Mouse (Mus musculus) neural tube, embryonic 15.5 days (tissue): Measurements from ENCODE around the gene Etnk2. TPM values are rescaled to one million over a fixed set of nuclear protein-coding genes. Genes with fewer than 3 reads are reported as not detected.

ENCODE experiments used
- ATAC-seq: fragments of 200-750 bp; cut with Nextera tagmentation; 2 replicates; pipeline ENCODE4 v1.8.0; 2017; ENCODE audit warnings: mild to moderate bottlenecking, moderate TSS enrichment, moderate library complexity; ENCODE audit not compliant: low FRiP score
- H3K27ac ChIP-seq: fragments of 300-500 bp; sonication (generic); replicated peaks from 2 replicates; pipeline ENCODE4 v1.5.1; 2015; ENCODE audit warnings: mild to moderate bottlenecking, inconsistent platforms
- H3K27me3 ChIP-seq: fragments of 300-500 bp; sonication (generic); replicated peaks from 2 replicates; pipeline ENCODE4 v1.6.1; 2015; ENCODE audit warnings: inconsistent platforms
- H3K36me3 ChIP-seq: fragments of 300-500 bp; sonication (generic); 2 replicates; pipeline ENCODE4 v1.6.1; 2015; ENCODE audit warnings: inconsistent platforms
- H3K4me1 ChIP-seq: fragments of 300-500 bp; sonication (generic); 2 replicates; pipeline ENCODE4 v1.6.1; 2015; ENCODE audit warnings: inconsistent platforms
- H3K4me2 ChIP-seq: fragments of 300-500 bp; sonication (generic); 2 replicates; pipeline ENCODE4 v1.6.1; 2015; ENCODE audit warnings: inconsistent platforms, mild to moderate bottlenecking, moderate library complexity
- H3K4me3 ChIP-seq: fragments of 300-500 bp; sonication (generic); replicated peaks from 2 replicates; pipeline ENCODE4 v1.5.1; 2015; ENCODE audit warnings: mild to moderate bottlenecking, inconsistent platforms
- H3K9ac ChIP-seq: fragments of 300-500 bp; sonication (generic); replicated peaks from 2 replicates; pipeline ENCODE4 v1.6.1; 2015; ENCODE audit warnings: mild to moderate bottlenecking, inconsistent platforms
- H3K9me3 ChIP-seq: fragments of 300-500 bp; sonication (generic); replicated peaks from 2 replicates; pipeline ENCODE4 v1.6.1; 2016; ENCODE audit warnings: inconsistent platforms
- WGBS: fragments of 180-500 bp; shearing (Covaris S2); methylation state at CpG from one replicate; pipeline ENCODE4 v1.1.7; 2015; ENCODE audit warnings: mixed read lengths; 5-methylcytosine and 5-hydroxymethylcytosine counted together
- polyA plus RNA-seq: library from polyadenylated mRNA; unstranded; fragments of >200 nt; fragmentation: Nextera tagmentation; extraction: Ambion mirVana; gene quantifications from 2 replicates; pipeline ENCODE4 v1.2.1, GENCODE M21; 2015

Gene Etnk2
- polyA plus RNA-seq, 1 experiment from 2014 or later, result 22.8 TPM

GRCm38 (mm10) chr1:133386209-133386608, 22.8 kb downstream of the Etnk2 start:
- ATAC-seq, result no peak
- Histone ChIP-seq H3K4me1 (peaks cover 17% of the 10 kb centered on the region; the same call in 1 of the 2 replicates), H3K4me3 (no peak overlapping the region), H3K9me3 (no peaks in the 10 kb centered on the region), H3K27me3 (no peaks in the 10 kb centered on the region), H3K27ac (no peak overlapping the region), H3K36me3 (peaks cover 10% of the 10 kb centered on the region; the same call in 1 of the 2 replicates), H3K4me2 (no peak overlapping the region), H3K9ac (no peak overlapping the region)
- WGBS, result 59% methylated on average over 11 of the region's 11 CpGs

GRCm38 (mm10) chr1:133387539-133388268, 24.3 kb downstream of the Etnk2 start:
- no peak overlapping the region for H3K27ac ChIP-seq
- no peak overlapping the region for H3K4me3 ChIP-seq
- H3K9me3 ChIP-seq, result no peaks in the 10 kb centered on the region
- H3K9ac ChIP-seq, result no peak overlapping the region
- peaks cover 10% of the 10 kb centered on the region; the same call in 1 of the 2 replicates for H3K4me1 ChIP-seq
- no peak for ATAC-seq
- WGBS, result 82% methylated on average over 19 of the region's 19 CpGs
- H3K36me3 ChIP-seq, result peaks cover 21% of the 10 kb centered on the region; the same call in 1 of the 2 replicates
- no peaks in the 10 kb centered on the region for H3K27me3 ChIP-seq
- H3K4me2 ChIP-seq, result no peak overlapping the region

GRCm38 (mm10) chr1:133394702-133395101, 31.3 kb downstream of the Etnk2 start:
- no peak overlapping the region for H3K4me2 ChIP-seq
- H3K36me3 ChIP-seq, result peaks cover 11% of the 10 kb centered on the region; the same call in 1 of the 2 replicates
- no peak overlapping the region for H3K9ac ChIP-seq
- H3K4me1 ChIP-seq, result peaks cover 33% of the 10 kb centered on the region
- H3K27me3 ChIP-seq, result no peaks in the 10 kb centered on the region
- no peak for ATAC-seq
- no peak overlapping the region for H3K27ac ChIP-seq
- 60% methylated on average over 4 of the region's 4 CpGs for WGBS
- no peaks in the 10 kb centered on the region for H3K9me3 ChIP-seq
- no peak overlapping the region for H3K4me3 ChIP-seq

DNA sequence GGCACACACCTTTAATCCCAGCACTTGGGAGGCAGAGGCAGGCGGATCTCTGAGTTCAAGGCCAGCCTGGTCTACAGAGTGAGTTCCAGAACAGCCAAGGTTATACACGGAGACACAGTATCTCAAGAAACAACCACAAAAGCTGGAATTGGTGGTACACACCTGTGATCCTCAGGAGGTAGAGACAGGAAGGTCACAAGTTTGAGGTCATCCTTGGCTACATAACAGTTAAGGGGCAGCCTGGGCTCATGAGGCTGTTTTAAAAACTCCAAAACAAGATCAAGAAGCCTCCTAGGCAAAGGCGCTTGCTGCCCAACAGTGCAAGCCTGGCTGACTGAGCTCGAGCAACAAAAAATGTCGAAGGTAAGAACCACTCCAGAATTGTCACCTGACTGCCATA, 33.3 kb downstream of the Etnk2 start:
- Histone ChIP-seq H3K9me3 (no peaks in the 10 kb centered on the region), H3K4me2 (no peak overlapping the region), H3K27me3 (no peaks in the 10 kb centered on the region), H3K9ac (no peak overlapping the region), H3K36me3 (peaks cover 6% of the 10 kb centered on the region; the same call in 1 of the 2 replicates), H3K4me1 (peaks cover 34% of the 10 kb centered on the region), H3K27ac (no peak overlapping the region), H3K4me3 (no peak overlapping the region)
- no peak for ATAC-seq
- WGBS, result 84% methylated on average over 5 of the region's 5 CpGs

DNA sequence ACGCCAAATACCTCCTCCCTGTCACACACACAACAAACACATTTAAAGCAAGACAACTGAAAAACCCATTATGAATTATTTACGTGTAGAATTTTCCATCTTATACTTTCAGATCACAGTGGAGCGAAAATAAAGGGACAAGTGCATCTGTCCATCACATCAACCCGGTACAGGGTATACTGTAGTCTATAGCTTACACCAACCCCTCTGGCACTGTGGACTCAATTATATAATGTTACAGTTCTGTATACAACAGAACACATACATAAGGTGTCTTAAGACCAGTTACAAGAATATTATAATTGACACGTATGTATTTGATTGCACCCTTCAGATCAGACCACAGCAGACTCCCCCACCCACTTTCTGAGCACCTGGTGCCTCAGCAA, 33.7 kb downstream of the Etnk2 start:
- Histone ChIP-seq H3K4me3 (0 out of 2 replicates have a peak overlapping the region, but pooled peaks have one; percentile 5), H3K4me1 (peaks cover 34% of the 10 kb centered on the region), H3K4me2 (peak overlapping the region; percentile 41; the same call in 1 of the 2 replicates), H3K27me3 (no peaks in the 10 kb centered on the region), H3K9ac (peak overlapping the region; percentile 38; the same call in 1 of the 2 replicates), H3K27ac (peak overlapping the region; percentile 86), H3K36me3 (0 out of 2 replicates have a peak, but pooled peaks cover 2% of the 10 kb centered on the region), H3K9me3 (no peaks in the 10 kb centered on the region)
- ATAC-seq, result 0 out of 2 replicates have a peak, but pooled peaks have one; percentile 16
- WGBS, result 54% methylated on average over 5 of the region's 5 CpGs

DNA sequence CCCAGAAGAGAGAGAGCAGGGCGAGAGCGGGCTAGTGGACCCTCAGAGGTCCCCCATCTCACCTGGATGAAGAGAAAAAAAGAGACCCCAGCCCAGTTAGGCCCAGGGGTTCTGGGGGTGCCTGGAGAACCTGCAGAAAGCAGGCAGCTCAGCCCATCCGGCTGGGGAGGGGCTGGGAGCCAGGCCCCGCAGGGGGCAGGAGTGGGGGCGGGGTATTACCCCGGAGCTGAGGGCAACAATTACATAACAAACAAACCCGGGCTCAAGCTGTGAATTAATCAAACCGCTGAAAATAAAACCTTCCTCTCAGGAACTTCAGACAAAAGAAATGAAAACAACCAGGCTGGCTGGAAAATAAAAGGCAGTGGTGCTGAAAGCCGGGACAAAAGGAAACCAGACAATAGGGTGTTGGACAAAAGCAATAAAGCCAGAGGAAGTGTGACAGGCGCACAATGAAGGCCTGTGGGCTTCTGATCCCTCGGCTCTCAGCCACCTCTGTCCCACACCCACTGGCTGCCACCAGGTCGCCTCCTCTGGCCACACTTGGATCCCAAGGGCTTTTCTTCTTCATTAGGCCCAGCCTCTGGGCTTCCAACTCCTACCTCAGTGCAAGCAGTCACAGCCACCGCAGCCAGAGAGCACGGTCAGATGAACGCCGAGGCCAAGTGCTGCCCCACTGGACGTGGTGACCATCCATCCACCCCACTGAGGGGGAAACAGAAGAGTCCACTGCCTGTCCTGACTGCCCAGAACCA, 34.3 kb downstream of the Etnk2 start:
- peak overlapping the region; percentile 38 for H3K9ac ChIP-seq
- WGBS, result 4% methylated on average over 17 of the region's 17 CpGs

GRCm38 (mm10) chr1:133400014-133400725, 36.8 kb downstream of the Etnk2 start:
- peaks cover 30% of the 10 kb centered on the region for H3K4me1 ChIP-seq
- no peaks in the 10 kb centered on the region for H3K36me3 ChIP-seq
- H3K9me3 ChIP-seq, result no peaks in the 10 kb centered on the region
- no peak overlapping the region for H3K4me2 ChIP-seq
- no peak overlapping the region for H3K27ac ChIP-seq
- WGBS, result 87% methylated on average over 13 of the region's 13 CpGs
- H3K27me3 ChIP-seq, result no peaks in the 10 kb centered on the region
- no peak overlapping the region for H3K4me3 ChIP-seq
- no peak overlapping the region for H3K9ac ChIP-seq
- no peak for ATAC-seq

More for the DNA sequence above, 34.3 kb downstream of the Etnk2 start:
- Histone ChIP-seq H3K4me1 (peaks cover 34% of the 10 kb centered on the region), H3K27ac (peak overlapping the region; percentile 86), H3K36me3 (no peaks in the 10 kb centered on the region), H3K4me3 (0 out of 2 replicates have a peak overlapping the region, but pooled peaks have one; percentile 5), H3K27me3 (no peaks in the 10 kb centered on the region), H3K9me3 (no peaks in the 10 kb centered on the region), H3K4me2 (peak overlapping the region; percentile 41)
- ATAC-seq, result peak; percentile 53

- 94% methylated on average over 4 of the region's 4 CpGs for WGBS
- Histone ChIP-seq H3K36me3 (no peaks in the 10 kb centered on the region), H3K9me3 (no peaks in the 10 kb centered on the region), H3K4me3 (no peak overlapping the region), H3K27ac (no peak overlapping the region), H3K27me3 (no peaks in the 10 kb centered on the region), H3K4me1 (peaks cover 15% of the 10 kb centered on the region; the same call in 1 of the 2 replicates), H3K9ac (no peak overlapping the region), H3K4me2 (no peak overlapping the region)
- no peak for ATAC-seq
Measured at GRCm38 (mm10) chr1:133404005-133404404, 40.6 kb downstream of the Etnk2 start.

DNA sequence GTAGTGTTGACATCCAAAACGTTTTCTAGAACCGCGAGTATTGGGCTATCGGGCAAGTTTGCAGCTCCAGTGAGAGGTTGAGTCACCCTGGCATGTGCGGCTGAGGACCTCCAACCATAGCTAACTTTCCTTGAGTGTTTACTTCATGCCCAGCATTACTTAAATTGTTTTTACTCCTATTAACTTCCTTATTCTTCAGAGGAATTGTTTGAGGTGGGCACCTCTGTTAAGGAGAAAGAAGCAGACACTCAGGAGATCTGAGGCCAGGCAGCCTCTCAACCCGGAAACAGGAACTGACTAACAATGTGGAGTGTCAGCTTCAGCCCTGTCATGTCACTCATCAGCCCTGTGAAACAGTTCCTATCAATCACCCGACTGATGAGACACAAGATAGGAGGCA, 43.2 kb downstream of the Etnk2 start:
- no peaks in the 10 kb centered on the region for H3K9me3 ChIP-seq
- WGBS, result 93% methylated on average over 7 of the region's 7 CpGs
- H3K9ac ChIP-seq, result no peak overlapping the region
- ATAC-seq, result no peak
- peaks cover 13% of the 10 kb centered on the region; the same call in 1 of the 2 replicates for H3K4me1 ChIP-seq
- no peak overlapping the region for H3K27ac ChIP-seq
- H3K4me2 ChIP-seq, result no peak overlapping the region
- H3K27me3 ChIP-seq, result no peaks in the 10 kb centered on the region
- no peak overlapping the region for H3K4me3 ChIP-seq
- no peaks in the 10 kb centered on the region for H3K36me3 ChIP-seq

GRCm38 (mm10) chr1:133407436-133407835, 44.1 kb downstream of the Etnk2 start:
- Histone ChIP-seq H3K4me1 (peaks cover 13% of the 10 kb centered on the region; the same call in 1 of the 2 replicates), H3K4me2 (no peak overlapping the region), H3K9ac (no peak overlapping the region), H3K36me3 (no peaks in the 10 kb centered on the region), H3K9me3 (no peaks in the 10 kb centered on the region), H3K27me3 (no peaks in the 10 kb centered on the region), H3K4me3 (no peak overlapping the region), H3K27ac (no peak overlapping the region)
- ATAC-seq, result no peak
- 54% methylated on average over 6 of the region's 6 CpGs for WGBS

GRCm38 (mm10) chr1:133408321-133408720, 44.9 kb downstream of the Etnk2 start:
- H3K9ac ChIP-seq, result no peak overlapping the region
- H3K27me3 ChIP-seq, result no peaks in the 10 kb centered on the region
- H3K4me3 ChIP-seq, result no peak overlapping the region
- peaks cover 18% of the 10 kb centered on the region; the same call in 1 of the 2 replicates for H3K4me1 ChIP-seq
- no peak overlapping the region for H3K27ac ChIP-seq
- no peak for ATAC-seq
- 62% methylated on average over 9 of the region's 9 CpGs for WGBS
- no peaks in the 10 kb centered on the region for H3K36me3 ChIP-seq
- H3K4me2 ChIP-seq, result no peak overlapping the region
- H3K9me3 ChIP-seq, result no peaks in the 10 kb centered on the region
